Mouse (Mus musculus) heart, postnatal 0 days (tissue): ENCODE measurements at regions not wholly inside any gene's neighbourhood (a gene's known extent, or its start where the extent isn't known, plus 50 kb on each side); places are given as distances from the start of the nearest gene placed in this dataset. TPM values are rescaled to one million over a fixed set of nuclear protein-coding genes. Genes with fewer than 3 reads are reported as not detected.

Experiments used
- ATAC-seq: fragments of 200-750 bp; cut with Nextera tagmentation; 2 replicates; pipeline ENCODE4 v1.8.0; 2017; ENCODE audit warnings: low read depth, moderate number of reproducible peaks, moderate library complexity; ENCODE audit not compliant: insufficient read depth
- DNase-seq: peaks from one replicate; pipeline ENCODE4 v3.0.0-alpha.2; 2016; ENCODE audit warnings: low spot score
- H3K27ac ChIP-seq: fragments of 300-500 bp; sonication (generic); 2 replicates; pipeline ENCODE4 v1.5.1; 2014; ENCODE audit warnings: low read depth, mild to moderate bottlenecking
- H3K27me3 ChIP-seq: fragments of 300-500 bp; sonication (generic); 2 replicates; pipeline ENCODE4 v1.6.1; 2014; ENCODE audit warnings: low read length, mixed read lengths; ENCODE audit not compliant: control insufficient read depth, insufficient read depth
- H3K36me3 ChIP-seq: fragments of 300-500 bp; sonication (generic); replicated peaks from 2 replicates; pipeline ENCODE4 v1.6.1; 2014; ENCODE audit warnings: low read length, mixed read lengths; ENCODE audit not compliant: control insufficient read depth, insufficient read depth
- H3K4me1 ChIP-seq: fragments of 300-500 bp; sonication (generic); 2 replicates; pipeline ENCODE4 v1.6.1; 2014; ENCODE audit warnings: antibody characterized with exemption; ENCODE audit not compliant: control insufficient read depth, insufficient read depth
- H3K4me2 ChIP-seq: fragments of 300-500 bp; sonication (generic); 2 replicates; pipeline ENCODE4 v1.6.1; 2014; ENCODE audit warnings: low read depth, mild to moderate bottlenecking, low read length, moderate library complexity
- H3K4me3 ChIP-seq: fragments of 300-500 bp; sonication (generic); 2 replicates; pipeline ENCODE4 v1.5.1; 2014; ENCODE audit warnings: low read depth, low read length
- H3K9ac ChIP-seq: fragments of 300-500 bp; sonication (generic); replicated peaks from 2 replicates; pipeline ENCODE4 v1.6.1; 2014; ENCODE audit warnings: low read depth, low read length, mixed read lengths
- H3K9me3 ChIP-seq: fragments of 300-500 bp; sonication (generic); replicated peaks from 2 replicates; pipeline ENCODE4 v1.6.1; 2016; ENCODE audit warnings: low read length; ENCODE audit not compliant: control insufficient read depth
- CTCF ChIP-seq: IDR thresholded peaks from 2 replicates; pipeline ENCODE4 v1.5.1; 2016; ENCODE audit warnings: antibody characterized with exemption, control low read depth, low read depth
- EP300 ChIP-seq: IDR thresholded peaks from 2 replicates; pipeline ENCODE4 v1.6.1; 2016; ENCODE audit warnings: antibody characterized with exemption, low read depth
- WGBS: fragments of 180-500 bp; shearing (Covaris S2); extraction: QIAGEN DNeasy Blood & Tissue Kit; methylation state at CpG from one replicate; pipeline ENCODE4 v1.1.7; 2014; 5-methylcytosine and 5-hydroxymethylcytosine counted together
- microRNA-seq: library from miRNA; unstranded; fragments of <30 nt; microRNA quantifications from one replicate; pipeline ENCODE4, GENCODE M21; 2016

GRCm38 (mm10) chr8:128292394-128292793, 66.0 kb upstream of the Nrp1 start:
- H3K4me2 ChIP-seq, result no peak overlapping the region
- ATAC-seq (no peak), DNase-seq (no peak)
- TF ChIP-seq EP300, result no peak
- TF ChIP-seq CTCF, result no peak
- no peaks in the 10 kb centered on the region for H3K27me3 ChIP-seq
- no peak overlapping the region for H3K27ac ChIP-seq
- H3K4me3 ChIP-seq, result no peak overlapping the region
- H3K9ac ChIP-seq, result no peak overlapping the region
- H3K4me1 ChIP-seq, result peaks cover 26% of the 10 kb centered on the region
- H3K36me3 ChIP-seq, result no peaks in the 10 kb centered on the region
- 89% methylated on average over 6 of the region's 6 CpGs for WGBS
- H3K9me3 ChIP-seq, result no peaks in the 10 kb centered on the region

GRCm38 (mm10) chr8:128296728-128297380, 61.5 kb upstream of the Nrp1 start:
- Histone ChIP-seq H3K4me2 (no peak overlapping the region), H3K9me3 (no peaks in the 10 kb centered on the region), H3K9ac (no peak overlapping the region), H3K27me3 (no peaks in the 10 kb centered on the region), H3K4me3 (no peak overlapping the region), H3K27ac (no peak overlapping the region), H3K36me3 (no peaks in the 10 kb centered on the region), H3K4me1 (peaks cover 17% of the 10 kb centered on the region)
- ATAC-seq (no peak), DNase-seq (no peak)
- TF ChIP-seq CTCF, result no peak
- TF ChIP-seq EP300, result no peak
- WGBS, result 86% methylated on average over 14 of the region's 14 CpGs

- no peak for DNase-seq
- WGBS, result 76% methylated on average over 2 of the region's 2 CpGs
- no peak overlapping the region for H3K4me2 ChIP-seq
- H3K27me3 ChIP-seq, result no peaks in the 10 kb centered on the region
- ATAC-seq, result no peak
- H3K4me1 ChIP-seq, result peaks cover 2% of the 10 kb centered on the region; the same call in 1 of the 2 replicates
- H3K9me3 ChIP-seq, result no peaks in the 10 kb centered on the region
- H3K4me3 ChIP-seq, result no peak overlapping the region
- H3K36me3 ChIP-seq, result no peaks in the 10 kb centered on the region
- no peak overlapping the region for H3K9ac ChIP-seq
- TF ChIP-seq CTCF (no peak), EP300 (no peak)
- H3K27ac ChIP-seq, result no peak overlapping the region
Measured at GRCm38 (mm10) chr8:128302322-128302721, 56.1 kb upstream of the Nrp1 start.

Small RNA genes lying in the stretch of these regions (microRNA-seq; reads per million reads assigned to microRNA genes)
- gene Mir21c, result not detected
